Mouse (Mus musculus): ENCODE results near the gene Bpifb1. TPM values are rescaled to one million over a fixed set of nuclear protein-coding genes. Genes with fewer than 3 reads are reported as not detected.
"Not testable (repeated sequence)": the region's sequence is repeated elsewhere in the genome, so short reads cannot be mapped to it uniquely, and the experiment has no call there.

The Bpifb1 gene
- polyA plus RNA-seq, 1 experiment = not detected

GRCm38 (mm10) chr2:154255770-154256169 is 65.2 kb downstream of the Bpifb1 start:
- Histone ChIP-seq H3K27me3 (ENCODE audit: control insufficient read depth, insufficient read depth, low read length) (no peaks in the 10 kb centered on the region), H3K27ac (ENCODE audit: insufficient read depth, low read depth, low read length) (no peak overlapping the region), H3K4me1 (ENCODE audit: control insufficient read depth, insufficient read depth, insufficient read length, low read length) (no peaks in the 10 kb centered on the region), H3K4me3 (ENCODE audit: low read depth, low read length) (no peak overlapping the region), H3K36me3 (ENCODE audit: control insufficient read depth, insufficient read depth, low read length) (no peaks in the 10 kb centered on the region)
- 51% methylated on average over 4 of the region's 4 CpGs for WGBS
- TF ChIP-seq POLR2A (IDR thresholded peaks at IDR 0.05; ENCODE audit: low read depth, low read length) (no peak), CTCF (IDR thresholded peaks at IDR 0.05; ENCODE audit: extremely low read depth, insufficient read length, insufficient replicate concordance, low read depth, low read length) (no peak)

GRCm38 (mm10) chr2:154257554-154257953 is 66.9 kb downstream of the Bpifb1 start, which contains the start of gene Bpifb9a:
Gene Bpifb9a (plus strand): TSS chr2:154257854.
- 50% methylated on average over 5 of the region's 5 CpGs for WGBS

GRCm38 (mm10) chr2:154264397-154264796 is 73.8 kb downstream of the Bpifb1 start:
- 67% methylated on average over 3 of the region's 3 CpGs for WGBS
- not testable (repeated sequence) for H3K4me3 ChIP-seq (ENCODE audit: low read depth, low read length); H3K4me1 ChIP-seq (ENCODE audit: control insufficient read depth, insufficient read depth, insufficient read length, low read length); H3K27me3 ChIP-seq (ENCODE audit: control insufficient read depth, insufficient read depth, low read length); H3K36me3 ChIP-seq (ENCODE audit: control insufficient read depth, insufficient read depth, low read length); H3K27ac ChIP-seq (ENCODE audit: insufficient read depth, low read depth, low read length)

More at GRCm38 (mm10) chr2:154257554-154257953, 66.9 kb downstream of the Bpifb1 start, which contains the start of gene Bpifb9a:
- not testable (repeated sequence) for H3K27ac ChIP-seq (ENCODE audit: insufficient read depth, low read depth, low read length); H3K4me1 ChIP-seq (ENCODE audit: control insufficient read depth, insufficient read depth, insufficient read length, low read length); H3K36me3 ChIP-seq (ENCODE audit: control insufficient read depth, insufficient read depth, low read length); H3K4me3 ChIP-seq (ENCODE audit: low read depth, low read length); H3K27me3 ChIP-seq (ENCODE audit: control insufficient read depth, insufficient read depth, low read length)

Other genes starting within 250 kb of the Bpifb1 start
- not detected in 2 replicates for gene Bpifa6, start 215.9 kb upstream of the Bpifb1 start, polyA plus RNA-seq (2012; rRNA removed)
- gene Bpifa2, start 182.6 kb upstream of the Bpifb1 start, polyA plus RNA-seq (2012; rRNA removed) = not detected in 2 replicates
- gene Bpifa3, start 60.5 kb upstream of the Bpifb1 start, polyA plus RNA-seq (2012; rRNA removed) = not detected in 2 replicates
- gene Bpifa1, start 47.9 kb upstream of the Bpifb1 start, polyA plus RNA-seq (2012; rRNA removed) = not detected in 2 replicates
- gene Bpifa5, start 28.2 kb upstream of the Bpifb1 start, polyA plus RNA-seq (2012; rRNA removed) = not detected in 2 replicates
- gene Bpifb5, start 32.9 kb downstream of the Bpifb1 start, polyA plus RNA-seq (2012; rRNA removed) = 0.09 TPM in 1 of 2 replicates, not detected in the other
- gene Bpifb9a, start 67.0 kb downstream of the Bpifb1 start, polyA plus RNA-seq (2012; rRNA removed) = not detected in 2 replicates
- not detected in 2 replicates for gene Bpifb9b, start 116.4 kb downstream of the Bpifb1 start, polyA plus RNA-seq (2012; rRNA removed)
- 3.2 and 5.4 TPM in 2 replicates for gene Cdk5rap1, start 182.2 kb downstream of the Bpifb1 start, polyA plus RNA-seq (2012; rRNA removed)
- gene Snta1, start 217.3 kb downstream of the Bpifb1 start, polyA plus RNA-seq (2012; rRNA removed) = 12.0 and 27.5 TPM in 2 replicates
- 3.6 and 9.8 TPM in 2 replicates for gene Cbfa2t2, start 245.7 kb downstream of the Bpifb1 start, polyA plus RNA-seq (2012; rRNA removed)